Mouse (Mus musculus) B cell, adult 2 months (primary cell): ENCODE data around the gene Cdkal1.
A peak's percentile ranks its signal among the peaks of the same experiment; 100 is the strongest.

Source experiments
- DNase-seq, 2 experiments: peaks; one replicate each; pipeline ENCODE4 v3.0.0; 2022

The Cdkal1 gene

GRCm38 (mm10) chr13:29759691-29760467 lies 95.6 kb downstream of the Cdkal1 start:
- DNase-seq: no peak

GRCm38 (mm10) chr13:29756052-29756451 lies 99.4 kb downstream of the Cdkal1 start:
- DNase-seq: peak; percentile 40 to 42

GRCm38 (mm10) chr13:29753254-29753653 lies 102.2 kb downstream of the Cdkal1 start:
- no peak for DNase-seq

DNA sequence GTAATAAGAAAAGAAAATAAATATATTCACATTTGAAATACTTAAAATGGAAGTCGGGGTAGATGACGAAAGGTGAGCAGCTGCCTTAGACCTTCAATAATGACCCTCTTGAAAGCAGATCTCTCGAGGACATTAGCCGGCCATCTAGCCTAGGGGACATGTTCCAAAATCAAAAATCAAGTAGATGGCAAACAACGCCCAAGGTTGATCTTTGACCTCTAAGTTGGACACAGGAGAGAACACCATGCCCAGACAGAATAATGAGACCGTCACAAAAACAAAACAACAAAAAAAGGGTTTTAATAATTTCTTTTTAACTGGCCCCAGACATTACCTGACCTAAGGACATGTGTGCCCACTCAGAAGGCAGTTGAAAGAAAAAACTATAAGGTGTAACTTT lies 103.4 kb downstream of the Cdkal1 start:
- DNase-seq: no peak

DNA sequence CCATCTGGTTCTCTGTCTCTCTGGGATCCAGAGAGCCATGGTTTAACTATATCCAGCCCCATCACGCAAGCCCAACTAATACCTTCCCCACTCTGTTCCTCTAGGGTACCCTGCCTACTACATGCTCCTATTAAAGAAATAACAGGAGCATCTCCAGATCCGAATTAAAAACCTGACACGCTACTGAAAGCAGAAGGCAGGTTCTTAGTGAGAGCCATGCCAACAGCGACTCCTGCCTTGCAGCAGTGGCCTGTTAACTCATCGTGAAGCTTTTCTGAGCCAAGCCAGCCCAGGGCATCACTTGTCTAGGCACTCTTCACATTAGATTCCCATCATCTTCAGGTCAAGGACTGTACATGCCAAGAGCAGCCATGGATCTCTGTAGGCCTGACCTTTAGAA lies 104.3 kb downstream of the Cdkal1 start:
- no peak for DNase-seq

- no peak for DNase-seq
These were observed 108.2 kb downstream of the Cdkal1 start for GRCm38 (mm10) chr13:29747347-29747647.

- DNase-seq: no peak
These were observed 108.8 kb downstream of the Cdkal1 start for GRCm38 (mm10) chr13:29746501-29747346.

DNA sequence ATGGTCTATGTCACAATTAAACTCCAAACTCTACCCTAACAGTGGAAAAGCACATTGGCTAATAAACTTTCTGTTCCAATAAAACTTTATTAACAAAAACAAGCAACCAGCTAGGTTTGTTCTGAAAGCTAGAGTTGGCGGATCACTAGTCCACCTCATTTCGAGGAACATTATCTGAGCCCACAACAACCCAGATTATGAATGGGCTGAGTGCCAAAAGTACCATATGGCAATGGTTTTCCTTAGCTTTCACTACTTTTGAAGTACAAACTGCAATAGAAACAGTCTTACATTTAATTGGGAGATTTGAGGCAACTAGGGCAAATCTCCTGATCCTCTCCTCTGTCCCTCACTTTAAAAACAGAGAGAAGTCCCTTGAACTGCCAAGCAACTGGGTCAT lies 110.4 kb downstream of the Cdkal1 start:
- DNase-seq: no peak

GRCm38 (mm10) chr13:29744188-29744587 lies 111.3 kb downstream of the Cdkal1 start:
- peak in 1 of 2 experiments; percentile 35 for DNase-seq

DNA sequence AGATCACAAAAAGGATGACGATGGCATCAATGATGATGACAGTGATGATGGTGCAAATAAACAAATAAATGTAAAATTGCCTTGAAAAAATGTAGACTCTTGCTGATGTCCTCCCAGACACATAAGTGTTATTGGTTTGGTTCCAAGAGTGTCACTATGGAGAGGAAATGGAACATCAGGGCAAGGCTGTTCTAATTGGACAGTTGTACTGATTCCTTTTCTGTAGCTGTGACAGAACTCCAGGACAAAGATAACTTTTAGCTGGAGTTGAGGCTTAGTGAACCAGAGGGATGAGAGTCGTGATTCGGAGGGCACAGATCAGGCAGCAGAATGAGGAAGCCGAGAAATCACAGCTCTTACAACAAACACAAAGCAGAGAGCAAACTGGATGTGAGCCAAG lies 111.7 kb downstream of the Cdkal1 start:
- no peak for DNase-seq

DNA sequence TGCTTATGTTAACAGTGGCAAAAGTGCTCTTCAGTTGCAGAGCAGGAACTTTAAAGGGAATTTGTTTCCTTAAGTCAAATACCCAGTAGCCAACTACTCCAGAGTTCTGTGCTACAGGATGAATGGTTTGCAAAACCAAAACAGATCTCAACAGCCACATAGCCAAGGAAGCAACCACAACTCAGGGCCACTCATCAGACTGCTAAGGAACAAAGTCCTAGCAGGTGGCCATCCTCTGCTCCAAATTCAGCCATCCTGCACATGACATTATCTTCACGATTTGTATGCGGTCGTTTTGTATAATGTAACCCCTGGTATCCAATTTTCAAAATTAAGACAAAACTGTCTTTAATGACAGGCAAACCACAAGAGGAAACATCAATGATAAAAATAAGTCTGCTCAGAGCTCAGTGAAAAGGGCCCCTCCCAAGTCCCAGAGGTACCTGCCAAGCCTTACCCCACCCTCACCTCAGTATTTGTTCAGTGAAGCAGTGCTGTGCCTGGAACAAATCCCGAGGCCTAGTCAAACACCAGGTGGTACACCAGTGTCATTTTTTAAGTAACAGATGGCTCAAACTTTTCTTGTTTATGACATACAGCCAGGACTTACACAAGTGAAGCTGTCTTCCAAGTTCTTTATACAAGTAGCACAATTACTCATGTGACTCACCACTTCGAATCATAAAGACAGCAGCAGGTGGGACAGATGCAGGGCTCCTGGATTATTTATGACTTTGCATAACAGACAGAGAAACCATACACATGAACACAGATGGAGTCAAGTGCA lies 117.6 kb downstream of the Cdkal1 start:
- peak in 1 of 2 experiments; percentile 35 for DNase-seq

- DNase-seq: no peak
These were observed 121.0 kb downstream of the Cdkal1 start for GRCm38 (mm10) chr13:29734496-29734895.

DNA sequence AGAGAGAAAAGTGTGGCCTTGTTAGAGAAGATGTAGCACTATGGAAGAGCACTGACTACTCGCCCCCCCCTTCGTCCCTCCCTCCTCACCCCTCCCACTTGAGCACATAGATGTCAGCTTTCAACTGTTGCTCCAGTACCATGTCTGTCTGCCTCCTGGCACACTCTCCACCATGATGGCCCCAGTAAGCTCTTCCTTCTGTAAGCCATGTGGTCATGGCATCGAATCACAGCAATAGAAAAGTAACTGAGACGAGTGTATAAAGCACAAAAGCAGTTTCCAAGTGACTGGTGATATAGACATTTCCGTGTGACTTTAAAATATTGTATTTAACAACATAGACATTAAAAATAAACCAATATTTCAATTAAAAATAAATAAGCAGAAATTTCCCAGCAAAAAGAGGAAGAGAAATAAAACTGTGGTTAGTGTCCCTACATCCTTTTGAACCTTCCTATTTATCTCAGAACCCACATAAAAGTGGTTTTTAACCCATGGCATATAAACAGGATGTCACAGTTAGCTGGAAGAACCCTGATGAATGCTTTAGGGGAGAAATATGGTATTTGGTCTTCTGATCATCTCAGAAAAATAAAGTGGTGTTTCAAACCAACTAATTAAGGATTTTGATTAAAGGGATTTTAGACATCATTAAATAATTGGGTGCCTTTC lies 129.2 kb downstream of the Cdkal1 start:
- no peak for DNase-seq

GRCm38 (mm10) chr13:29724855-29725254 lies 130.6 kb downstream of the Cdkal1 start:
- DNase-seq: no peak

DNA sequence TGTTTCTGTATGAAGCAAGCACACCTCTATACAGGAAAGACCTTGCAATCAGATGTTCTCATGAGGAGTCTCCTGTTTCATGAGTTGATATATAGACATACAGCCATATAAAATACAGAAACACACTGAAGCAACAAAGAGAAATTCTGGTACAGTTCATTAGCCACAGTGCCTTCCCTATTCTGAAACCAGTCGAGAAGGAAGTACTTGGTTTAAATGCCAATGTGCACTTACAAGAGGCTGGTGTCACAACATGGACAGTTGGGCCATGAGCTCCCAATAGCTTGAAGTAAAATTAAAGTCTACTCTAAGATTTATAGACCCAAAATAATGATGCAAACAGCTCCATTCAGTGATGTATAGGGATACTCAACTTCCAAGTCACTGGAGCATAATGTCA lies 132.3 kb downstream of the Cdkal1 start:
- no peak for DNase-seq

DNA sequence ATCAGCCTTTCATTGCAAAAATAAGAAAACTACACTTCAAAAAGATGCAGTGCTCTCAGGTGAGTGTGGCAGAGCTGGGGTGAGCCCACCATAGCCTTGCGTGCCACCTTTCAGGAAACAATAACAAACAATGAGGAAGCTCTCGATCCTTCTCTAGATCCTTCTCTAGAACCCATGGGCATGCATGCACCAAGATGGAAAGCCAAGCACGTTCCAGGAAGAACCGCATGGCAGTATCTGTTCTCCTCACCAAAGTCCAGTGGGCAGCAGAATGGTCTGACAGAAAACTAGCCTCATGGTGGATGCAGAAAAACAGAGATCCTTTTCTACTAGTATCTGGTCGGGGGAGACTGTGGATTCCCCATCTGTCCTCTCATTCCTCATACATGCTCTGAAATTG lies 134.3 kb downstream of the Cdkal1 start:
- DNase-seq: no peak

GRCm38 (mm10) chr13:29716550-29716949 lies 138.9 kb downstream of the Cdkal1 start:
- DNase-seq: no peak

GRCm38 (mm10) chr13:29715241-29715841 lies 140.1 kb downstream of the Cdkal1 start:
- DNase-seq: peak in 1 of 2 experiments; percentile 18

- no peak for DNase-seq
These were observed 147.9 kb downstream of the Cdkal1 start for GRCm38 (mm10) chr13:29707620-29708019.

- no peak for DNase-seq
These were observed 154.1 kb downstream of the Cdkal1 start for GRCm38 (mm10) chr13:29701400-29701799.

DNA sequence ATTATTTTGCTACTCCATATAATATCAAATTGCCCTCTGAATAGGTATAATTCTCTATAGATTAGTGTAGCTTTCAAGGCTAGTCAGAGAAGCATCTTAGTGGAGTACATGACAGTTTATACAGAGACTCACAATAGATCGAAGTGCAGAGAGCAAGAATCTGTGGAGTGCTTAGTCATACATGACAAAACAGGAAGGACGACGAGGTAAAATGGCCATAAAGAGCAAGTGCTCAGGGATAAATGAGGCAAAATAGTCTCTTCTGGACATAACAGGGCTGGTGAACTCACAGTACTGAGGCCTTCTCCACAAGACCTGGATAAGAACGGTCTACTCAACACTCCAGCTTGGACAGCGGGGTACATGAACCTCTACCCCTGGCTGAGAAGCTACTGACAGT lies 155.6 kb downstream of the Cdkal1 start:
- no peak for DNase-seq

DNA sequence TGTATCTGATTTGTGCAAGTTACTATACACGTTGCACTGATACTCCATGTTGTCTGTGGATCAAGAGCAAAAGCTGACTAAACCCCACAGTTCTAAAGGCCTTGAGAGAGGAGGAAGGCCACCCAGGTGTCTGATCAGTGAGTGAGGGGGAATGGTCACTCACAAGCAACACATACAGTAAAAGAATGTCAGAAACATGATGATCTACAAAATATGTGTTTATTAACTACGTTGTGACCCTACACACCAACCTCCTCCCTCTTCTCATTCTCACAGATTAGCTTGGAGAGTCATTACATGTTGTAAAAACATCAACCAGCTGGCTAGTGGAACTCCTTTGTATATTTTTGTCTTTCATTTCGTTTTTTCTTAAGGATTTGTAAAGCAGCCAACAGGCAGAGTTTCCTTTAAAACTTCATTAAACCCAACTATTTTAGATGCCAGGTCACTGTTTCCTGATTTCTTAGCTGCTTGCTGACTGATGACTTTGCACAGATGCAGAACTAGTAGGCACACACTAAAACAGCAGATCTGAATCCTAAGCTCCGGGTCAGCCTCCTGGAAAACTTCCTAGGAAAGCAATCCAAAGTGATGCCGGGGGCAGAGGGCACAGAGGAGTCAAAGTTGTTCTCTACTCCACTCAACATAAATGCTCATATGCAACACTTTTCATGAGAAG lies 157.0 kb downstream of the Cdkal1 start:
- no peak for DNase-seq
